Mouse (Mus musculus) activated CD4-positive, CD25-positive, alpha-beta regulatory T cell, adult 4 months (primary cell): Measurements from ENCODE around the gene Ipmk. TPM values are rescaled to one million over a fixed set of nuclear protein-coding genes. Genes with fewer than 3 reads are reported as not detected.

ENCODE experiments used
- ATAC-seq: one replicate; pipeline ENCODE4 v1.8.0; 2017
- polyA plus RNA-seq, 2 experiments: library from polyadenylated mRNA; unstranded; fragments of 100-300 nt; shearing (Covaris generic); gene quantifications; one replicate each; pipeline ENCODE4 v1.2.1; 2017

Gene Ipmk
- polyA plus RNA-seq, 2 experiments from 2014 or later = 2.8 to 3.1 TPM

DNA sequence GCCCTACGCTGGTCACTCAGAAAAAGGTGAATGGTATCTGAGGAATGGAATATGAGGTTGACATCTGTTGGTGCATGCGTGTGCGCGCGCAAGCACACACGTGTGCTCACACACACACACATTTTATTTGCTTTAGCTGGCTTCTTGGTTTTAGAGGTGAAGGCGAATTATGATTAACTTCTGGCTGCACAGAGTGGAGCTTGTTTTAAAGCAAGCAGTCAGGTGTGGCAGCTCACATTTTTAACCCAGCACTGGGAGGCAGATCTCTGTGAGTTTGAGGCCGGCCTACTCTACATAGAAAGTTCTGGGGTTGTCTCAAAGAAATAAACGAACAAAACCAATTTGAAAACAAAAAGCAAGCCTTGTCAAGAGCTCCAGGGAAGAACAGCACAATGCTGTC lies 6.3 kb upstream of the Ipmk start:
- no peak for ATAC-seq

GRCm38 (mm10) chr10:71342030-71342805 lies 5.3 kb upstream of the Ipmk start:
- no peak for ATAC-seq

DNA sequence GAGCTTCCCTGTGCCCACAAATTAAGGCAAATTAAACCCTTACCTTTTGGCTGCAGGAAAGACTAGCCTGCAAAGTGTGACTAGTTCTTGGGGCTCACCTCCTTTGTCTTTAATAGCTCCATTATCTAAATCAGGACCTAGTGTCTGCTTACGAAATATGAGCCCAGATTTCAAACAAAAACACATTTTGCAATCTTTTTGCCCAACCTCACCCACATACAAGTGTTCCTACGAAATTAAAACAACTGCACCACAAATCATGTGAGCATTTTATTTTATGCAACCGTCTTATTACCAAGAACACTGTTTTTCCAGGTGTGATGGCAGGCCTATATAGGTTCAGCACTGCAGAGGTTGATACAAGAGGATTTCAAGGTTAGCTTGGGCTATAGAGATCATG lies 4.4 kb upstream of the Ipmk start:
- ATAC-seq = no peak

DNA sequence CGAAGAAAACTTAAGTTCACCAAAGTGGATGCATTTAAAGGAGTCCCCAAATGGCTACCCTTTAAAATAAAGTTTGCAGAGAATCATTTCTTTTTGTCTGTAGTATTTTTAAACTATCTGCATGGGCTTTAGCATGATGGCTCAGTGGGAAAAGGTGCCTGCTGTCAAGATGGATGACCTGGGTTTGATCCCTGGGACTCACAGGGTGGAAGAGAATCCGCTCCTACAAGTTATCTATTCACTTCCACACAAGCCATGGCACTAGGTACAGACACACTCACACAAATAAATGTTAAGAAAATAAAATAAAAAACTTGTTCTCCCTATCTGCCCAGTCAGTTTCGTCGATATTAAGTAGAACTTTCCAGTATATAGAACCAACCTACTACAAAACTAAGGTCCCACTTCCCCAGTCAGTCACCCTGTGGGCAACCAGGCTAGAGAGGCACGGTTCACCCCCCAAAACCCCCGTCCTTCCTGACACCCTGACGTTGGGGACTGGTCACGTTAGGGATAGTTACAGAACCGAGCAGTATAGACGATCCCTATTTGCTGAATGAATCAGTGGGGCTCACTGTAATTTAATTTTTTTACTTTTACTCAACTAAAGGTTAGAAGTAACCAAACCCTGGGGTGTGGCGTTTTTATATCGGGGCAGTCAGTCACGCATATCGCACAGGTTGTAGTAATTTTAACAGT lies 3.8 kb upstream of the Ipmk start:
- no peak for ATAC-seq

- peak; percentile 55 for ATAC-seq
Measured at GRCm38 (mm10) chr10:71344579-71345143, 2.9 kb upstream of the Ipmk start, which contains the start of gene Cisd1. Gene Cisd1, minus strand, starts transcription at chr10:71344954.

DNA sequence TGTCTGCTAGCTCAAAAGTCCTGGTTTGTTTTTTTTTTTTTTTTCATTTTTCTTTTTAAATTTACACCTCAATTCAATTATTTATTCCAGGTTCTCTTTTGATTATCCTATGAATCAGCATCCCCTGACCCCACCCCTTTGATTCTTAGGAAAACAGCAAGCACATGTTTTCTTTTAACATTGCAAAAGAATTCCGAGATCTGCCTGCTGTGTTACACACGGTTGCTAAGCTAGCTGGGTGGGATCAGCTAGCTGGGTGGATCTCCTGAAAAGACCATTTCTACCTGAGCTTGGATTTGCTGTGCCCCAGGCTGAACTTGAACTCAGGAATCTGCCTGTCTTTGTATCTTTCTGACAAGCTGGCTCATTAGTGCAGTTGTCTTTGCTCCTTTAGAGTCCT lies 1.5 kb upstream of the Ipmk start:
- ATAC-seq = no peak

DNA sequence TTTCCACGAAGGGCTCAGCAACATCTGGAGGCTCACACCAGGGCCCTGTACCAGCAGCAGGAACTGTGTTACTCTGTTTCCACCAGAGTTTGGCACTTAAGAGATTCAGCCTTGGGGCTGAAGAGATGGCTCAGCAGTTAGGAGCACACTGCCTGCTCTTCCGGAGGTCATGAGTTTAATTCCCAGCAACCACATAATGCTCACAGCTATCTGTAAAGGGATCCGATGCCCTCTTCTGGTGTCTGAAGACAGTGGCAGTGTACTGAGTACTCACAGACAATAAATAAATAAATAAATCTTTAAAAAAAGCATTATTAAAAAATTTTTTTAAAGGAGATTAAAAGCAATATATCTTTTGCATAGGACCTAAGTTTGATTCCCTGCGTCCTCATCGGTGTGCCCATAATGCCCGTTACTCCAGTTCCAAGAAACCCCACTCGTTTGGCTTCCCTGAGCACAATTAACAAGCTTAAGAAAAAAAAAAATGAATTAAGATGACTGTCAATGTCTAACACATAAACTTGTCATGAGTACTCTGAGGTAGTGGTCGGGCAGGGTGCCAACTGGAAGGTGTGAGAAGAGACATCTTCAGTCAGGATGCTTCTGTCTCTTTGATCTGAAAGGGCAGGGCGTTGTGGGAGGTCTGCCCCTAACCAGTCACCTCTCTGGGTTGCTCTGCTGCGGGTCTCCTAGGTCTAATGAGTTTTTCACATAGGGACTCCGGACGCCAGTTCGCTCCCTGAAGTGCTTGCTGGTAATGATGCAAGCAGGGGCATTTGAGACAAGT lies 648 bp upstream of the Ipmk start:
- ATAC-seq = peak; percentile 63

GRCm38 (mm10) chr10:71347964-71348636 lies 537 bp downstream of the Ipmk start:
- peak; percentile 5 for ATAC-seq

DNA sequence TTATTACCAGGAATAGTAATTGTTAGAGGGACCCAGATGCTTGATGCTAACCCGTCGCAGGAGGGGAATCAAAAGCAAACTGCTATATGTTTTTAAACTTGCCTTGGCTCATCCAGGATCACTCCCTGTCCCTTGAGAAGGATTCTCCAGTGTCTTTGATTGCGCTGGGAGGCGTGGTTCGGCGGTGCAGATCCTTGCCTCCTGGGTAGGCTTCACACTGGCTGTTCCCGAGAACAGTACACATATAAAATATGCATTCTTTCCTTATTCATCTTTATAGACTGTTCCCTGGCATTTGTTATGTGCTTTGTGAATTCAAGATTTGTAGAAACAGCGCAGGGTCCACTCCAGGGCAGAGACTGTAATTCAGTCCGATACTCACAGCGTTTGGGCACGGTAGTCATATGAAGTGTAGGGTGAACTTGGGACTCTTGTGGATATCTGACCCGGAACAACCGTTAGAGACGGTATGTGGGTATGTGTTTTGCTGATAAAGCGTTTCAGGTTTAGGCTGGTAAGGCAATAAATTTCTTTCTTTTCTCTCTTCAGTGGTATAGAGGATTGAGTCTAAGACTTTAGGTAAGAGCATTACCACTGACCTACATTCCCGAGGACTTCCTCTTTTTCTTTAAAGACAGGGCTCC lies 1.2 kb downstream of the Ipmk start:
- ATAC-seq = no peak

DNA sequence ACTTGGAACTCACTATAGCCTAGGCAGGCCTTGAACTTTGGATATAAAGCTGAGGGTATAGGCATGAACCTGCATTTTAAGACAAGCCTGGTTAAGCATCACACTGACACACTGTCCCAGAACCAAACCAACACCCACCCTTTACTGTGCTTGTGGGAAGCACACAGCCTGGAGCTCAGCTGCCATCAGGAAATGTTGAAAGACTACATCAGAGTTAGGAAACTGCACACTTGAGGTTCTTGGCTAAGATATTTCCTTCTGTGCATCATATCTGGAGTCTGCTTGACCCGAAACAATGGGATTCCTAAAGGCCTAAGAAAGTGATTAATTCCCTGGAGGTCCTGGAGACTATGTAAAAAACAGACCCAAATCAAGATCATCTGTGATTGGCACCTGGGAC lies 1.7 kb downstream of the Ipmk start:
- ATAC-seq = no peak

- ATAC-seq = no peak
Measured at GRCm38 (mm10) chr10:71351301-71351700, 3.7 kb downstream of the Ipmk start.

DNA sequence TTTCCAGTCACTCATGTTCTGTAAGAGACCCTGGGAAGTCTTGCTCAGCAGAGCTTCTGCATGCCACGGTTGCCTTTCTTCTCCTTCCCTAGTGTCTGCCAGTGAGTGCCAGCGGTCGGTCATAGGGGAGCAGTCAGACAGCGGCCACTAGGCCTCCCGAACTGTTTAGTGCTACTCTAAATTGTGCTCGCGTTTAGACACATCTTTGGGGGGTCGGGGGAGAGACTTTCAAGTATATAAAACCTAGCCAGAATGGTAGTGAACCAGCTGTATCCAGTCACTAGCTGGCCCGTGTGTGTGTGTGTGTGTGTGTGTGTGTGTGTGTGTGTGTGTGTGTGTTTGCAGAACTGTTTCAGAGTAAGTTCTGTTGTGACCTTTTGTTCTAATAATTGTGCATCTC lies 6.3 kb downstream of the Ipmk start:
- no peak for ATAC-seq

DNA sequence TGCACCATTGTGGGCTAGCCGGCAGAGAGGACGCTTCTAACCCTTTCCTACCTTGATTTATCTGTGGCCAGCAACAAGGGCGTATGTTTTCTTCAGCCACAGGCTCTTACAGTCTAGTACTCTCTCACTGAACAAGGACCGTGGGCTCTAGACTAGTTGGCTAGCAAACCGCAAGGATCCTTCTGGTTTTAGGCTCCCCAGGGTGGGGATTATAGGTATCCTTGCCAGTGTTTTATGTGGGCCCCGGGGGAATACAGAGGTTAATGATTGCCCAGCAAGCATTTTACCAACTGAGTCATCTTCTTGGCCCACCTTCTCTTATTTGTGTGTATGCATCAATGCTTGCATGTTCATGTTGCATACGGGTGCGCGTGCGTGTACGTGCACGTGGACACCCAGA lies 7.4 kb downstream of the Ipmk start:
- ATAC-seq = no peak

GRCm38 (mm10) chr10:71361044-71361443 lies 13.5 kb downstream of the Ipmk start:
- no peak for ATAC-seq

- peak; percentile 98 for ATAC-seq
Measured at GRCm38 (mm10) chr10:71361836-71362562, 14.4 kb downstream of the Ipmk start.

GRCm38 (mm10) chr10:71363440-71363839 lies 15.9 kb downstream of the Ipmk start:
- no peak for ATAC-seq

DNA sequence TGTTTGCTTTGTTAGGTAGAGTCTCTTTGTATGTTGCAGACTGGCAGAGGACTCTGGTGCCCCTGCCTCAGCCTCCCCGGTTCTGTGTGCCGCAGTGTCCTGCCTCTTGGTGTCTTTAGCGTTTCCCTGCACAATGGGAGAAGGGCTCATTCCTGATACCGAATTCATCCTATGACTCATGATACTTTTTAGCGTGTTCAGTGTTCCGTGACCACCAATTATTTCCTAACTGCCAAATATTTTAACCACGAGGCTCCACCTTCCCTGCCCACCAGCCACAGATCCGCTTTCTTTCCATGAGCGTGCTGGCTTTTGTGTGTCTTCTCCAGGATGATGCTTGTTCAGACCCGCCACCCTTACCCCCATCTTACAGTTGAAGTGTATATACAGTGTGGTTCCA lies 16.3 kb downstream of the Ipmk start:
- no peak for ATAC-seq

GRCm38 (mm10) chr10:71368128-71368940 lies 20.8 kb downstream of the Ipmk start:
- ATAC-seq = no peak

DNA sequence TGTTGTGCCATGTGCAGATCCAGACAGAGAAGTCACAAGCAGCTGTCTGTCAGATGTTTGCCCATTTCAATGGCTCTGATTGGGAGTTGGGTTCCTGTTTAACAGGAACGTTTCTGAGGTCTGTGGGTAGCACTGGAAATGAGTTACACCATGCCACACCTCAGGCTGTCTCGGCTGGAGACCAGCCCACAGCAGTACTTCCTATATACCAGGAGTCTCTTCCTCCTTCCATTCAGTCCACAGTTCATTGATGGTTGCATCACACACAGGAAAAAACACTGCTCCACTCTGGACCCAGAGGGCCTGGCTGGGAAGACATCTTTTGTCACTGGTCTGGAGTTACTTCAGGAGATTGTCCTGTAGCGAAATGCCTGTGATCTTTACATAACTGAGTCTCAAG lies 21.9 kb downstream of the Ipmk start:
- ATAC-seq = no peak

- ATAC-seq = no peak
Measured at GRCm38 (mm10) chr10:71371881-71372280, 24.3 kb downstream of the Ipmk start.
